Mouse (Mus musculus) cerebral cortex, adult 2 months (tissue): ENCODE data around the gene Med8.

Experiments
- WGBS: fragments of 180-500 bp; shearing (Covaris S2); methylation state at CpG from one replicate; pipeline ENCODE4 v1.1.7; 2018; 5-methylcytosine and 5-hydroxymethylcytosine counted together

Gene Med8

DNA sequence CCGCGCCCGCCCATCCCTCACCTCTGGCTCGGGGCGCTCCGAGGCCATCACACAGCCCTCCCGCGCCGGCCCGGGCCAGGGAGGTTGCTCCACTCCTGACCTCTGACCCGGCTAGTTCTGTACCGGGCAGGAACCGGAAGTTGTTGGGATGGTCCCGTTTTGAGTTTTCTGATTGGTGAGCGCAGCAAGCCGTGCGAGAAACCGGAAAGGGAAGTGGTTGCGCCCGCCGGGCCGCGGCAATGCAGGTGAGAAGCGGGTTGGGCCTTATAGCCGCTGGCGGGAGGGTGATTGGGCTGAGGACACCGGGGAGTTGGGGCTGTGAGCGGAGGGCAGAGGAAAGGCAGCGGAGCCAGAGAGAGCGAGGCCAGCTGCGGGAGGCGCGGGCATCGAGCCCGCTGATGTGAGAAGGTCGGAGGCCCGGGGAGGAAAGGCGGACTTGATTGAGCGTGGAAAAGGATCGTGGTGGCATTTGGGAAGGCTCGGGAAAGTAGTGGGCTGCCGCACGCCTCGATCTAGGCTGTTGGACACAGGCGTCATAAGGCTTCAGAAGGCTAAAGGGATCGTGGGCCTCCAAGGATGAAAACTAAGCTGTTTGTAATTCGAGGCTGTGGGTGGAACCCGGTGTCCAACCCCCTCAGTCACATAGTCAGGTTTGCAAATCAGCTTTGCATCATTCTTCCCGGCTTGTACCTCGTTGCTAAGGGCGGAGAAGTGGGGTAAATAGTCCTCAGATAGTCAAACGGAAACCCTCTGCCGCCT is at the start of gene Med8, which contains the start of gene Szt2:
TSS of gene Med8 (plus strand) at position 196 of the 759 bp plus-strand sequence.
TSS of gene Szt2 (minus strand) at position 132 of the 759 bp plus-strand sequence.
- under 1% methylated on average over 53 of the region's 53 CpGs for WGBS

DNA sequence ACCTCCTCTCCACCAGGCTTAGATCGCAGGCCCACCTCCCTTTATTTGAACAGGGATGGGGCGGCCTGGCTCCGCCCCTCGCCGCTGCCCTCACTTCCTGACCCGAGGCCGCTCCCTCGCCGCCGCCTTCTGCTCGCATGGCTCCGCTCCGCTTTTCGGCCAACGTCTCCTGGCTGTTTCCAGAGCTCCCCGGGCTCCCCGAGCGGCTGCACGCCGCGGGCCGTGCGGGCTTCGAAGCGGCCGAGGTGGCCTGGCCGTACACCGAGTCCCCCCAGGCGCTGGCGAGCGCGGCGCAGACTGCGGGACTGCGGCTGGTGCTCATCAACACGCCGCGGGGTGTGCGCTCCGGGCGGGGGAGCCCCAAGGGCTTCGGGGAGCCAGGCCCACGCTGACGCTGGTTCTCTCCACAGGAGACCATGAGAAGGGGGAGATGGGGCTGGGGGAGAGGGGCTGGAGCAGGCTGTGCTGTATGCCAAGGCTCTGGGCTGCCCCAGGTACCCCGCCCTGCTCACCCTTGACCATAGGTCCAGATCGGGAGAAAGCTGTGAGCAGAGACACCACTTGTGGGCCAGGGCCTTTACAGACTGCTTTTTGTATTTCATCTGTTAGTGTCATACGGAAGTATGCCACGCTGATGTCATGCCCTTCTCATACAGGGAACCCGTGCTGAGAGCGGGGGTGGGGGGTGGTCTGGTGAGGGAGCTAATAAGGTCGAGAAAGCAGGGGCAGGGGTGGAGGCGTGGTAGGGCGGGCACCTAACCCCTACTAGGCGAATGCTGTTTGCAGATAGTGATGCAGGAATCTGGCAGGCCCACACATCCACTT is 49.0 kb upstream of the Med8 start:
- 4% methylated on average over 52 of the region's 54 CpGs for WGBS

DNA sequence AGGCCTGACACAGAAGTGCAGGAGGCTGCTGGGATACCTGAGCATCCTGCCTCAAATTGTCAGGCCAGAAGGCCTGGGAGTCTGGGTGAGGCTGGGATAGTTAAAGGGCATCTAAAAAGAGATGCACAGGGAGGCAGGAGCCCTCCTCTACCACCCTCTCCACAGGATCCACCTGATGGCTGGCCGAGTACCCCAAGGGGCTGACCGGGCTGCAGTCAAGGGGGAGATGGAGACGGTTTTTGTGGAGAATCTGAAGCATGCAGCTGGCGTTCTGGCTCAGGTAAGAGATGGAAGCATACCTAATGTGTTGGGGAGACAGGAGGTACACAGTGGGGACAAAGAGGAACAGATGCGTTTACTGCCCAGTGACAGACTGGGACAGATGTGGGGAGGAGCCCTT is 47.7 kb upstream of the Med8 start:
- 94% methylated on average over 5 of the region's 5 CpGs for WGBS

DNA sequence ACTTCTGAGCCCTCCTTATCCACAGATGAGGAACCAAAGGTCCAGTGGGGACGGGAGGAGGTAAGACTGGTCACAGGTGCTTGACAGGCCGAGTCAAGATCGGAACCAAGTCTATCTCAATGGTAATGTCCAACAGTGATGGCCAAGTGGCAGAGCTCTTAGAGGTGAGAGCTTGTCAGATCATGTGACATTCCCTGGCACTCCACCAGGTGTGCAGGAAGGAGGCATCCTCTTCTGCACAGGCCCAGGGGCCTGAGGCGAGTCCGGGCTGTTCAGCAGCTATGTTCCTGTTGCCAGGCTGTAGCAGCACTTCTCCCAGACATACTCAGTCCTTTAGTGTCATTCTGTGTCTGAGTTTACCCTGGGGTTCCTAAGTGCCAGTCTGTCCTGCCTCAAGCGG is 46.3 kb upstream of the Med8 start:
- WGBS, result 94% methylated on average over 6 of the region's 6 CpGs

DNA sequence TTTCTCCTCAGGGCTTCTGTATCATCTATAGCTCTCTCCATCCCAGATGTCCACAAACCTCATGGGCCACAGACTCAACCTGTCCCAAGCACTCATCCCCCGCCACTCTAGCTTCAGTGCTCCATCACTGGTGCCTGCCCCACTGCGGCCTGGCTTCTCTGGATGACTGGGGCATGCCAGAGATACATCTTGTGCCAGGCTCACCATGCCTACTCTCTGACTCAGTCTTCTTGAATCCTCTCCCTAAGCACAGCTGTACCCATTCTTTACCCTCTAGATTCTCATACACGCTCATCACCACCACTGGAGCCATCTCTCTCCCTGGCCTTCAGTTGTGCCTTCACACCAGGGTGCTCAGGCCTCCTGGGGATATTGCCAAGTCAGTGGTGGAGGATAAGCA is 45.2 kb upstream of the Med8 start:
- 90% methylated on average over 3 of the region's 3 CpGs for WGBS

DNA sequence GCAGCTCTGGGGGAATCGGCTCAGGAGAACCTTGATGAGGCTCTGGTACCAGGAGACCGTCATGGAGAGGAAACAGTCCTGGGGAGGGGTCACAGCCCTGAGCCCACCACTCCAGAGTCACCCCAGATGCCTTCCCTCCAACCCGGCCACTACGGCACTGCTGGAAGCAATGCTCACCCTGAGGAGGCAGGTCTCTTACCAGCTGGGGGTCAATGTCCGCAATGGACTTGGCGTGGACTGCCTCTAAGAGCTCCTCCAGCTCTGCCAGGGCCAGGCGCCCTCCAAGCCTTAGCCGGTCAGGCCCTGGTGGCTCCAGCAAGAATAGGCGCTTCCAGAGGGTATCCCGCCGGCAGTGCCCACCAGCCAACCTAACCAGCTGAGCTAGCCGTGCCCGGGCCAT is 44.5 kb upstream of the Med8 start:
- WGBS, result 96% methylated on average over 13 of the region's 13 CpGs

DNA sequence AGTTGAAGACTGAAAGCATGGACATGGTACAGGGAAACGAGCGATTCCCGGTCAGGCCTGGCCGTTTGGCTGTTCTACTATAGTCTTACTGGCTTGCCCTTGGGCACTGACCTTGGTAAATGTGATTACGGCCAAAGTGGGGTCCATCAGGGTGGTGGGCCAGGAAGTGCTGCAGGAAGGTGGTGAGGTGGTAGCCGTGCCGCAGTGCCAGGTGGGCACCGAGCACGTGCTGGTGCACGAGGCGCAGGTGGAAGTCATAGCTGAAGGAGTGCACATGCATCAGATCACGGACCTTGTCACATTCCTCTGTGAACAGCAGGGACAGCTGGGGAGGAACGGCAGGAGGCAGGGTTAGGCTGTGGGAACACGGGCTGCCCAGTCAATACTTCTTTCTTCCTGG is 43.1 kb upstream of the Med8 start:
- WGBS, result 88% methylated on average over 14 of the region's 14 CpGs

DNA sequence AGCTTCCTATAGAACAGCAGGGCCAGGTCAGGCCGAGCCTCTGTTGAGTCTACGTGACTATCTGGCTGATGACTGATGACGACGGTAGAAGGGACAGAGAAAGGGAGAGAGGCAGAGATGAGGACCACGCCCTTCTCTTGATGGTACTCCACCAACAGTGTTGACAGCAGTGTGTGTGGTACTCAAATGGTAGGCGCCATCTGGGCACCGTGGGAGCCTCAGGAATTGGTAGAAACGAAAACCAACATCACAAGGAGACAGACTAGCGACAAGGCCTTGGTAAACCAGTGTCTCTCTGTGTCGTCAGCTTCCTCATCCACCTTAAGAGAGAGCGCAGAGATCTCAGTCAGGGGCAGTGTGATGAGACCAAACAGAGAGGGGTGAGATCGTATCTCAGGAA is 41.6 kb upstream of the Med8 start:
- WGBS, result 85% methylated on average over 12 of the region's 12 CpGs

DNA sequence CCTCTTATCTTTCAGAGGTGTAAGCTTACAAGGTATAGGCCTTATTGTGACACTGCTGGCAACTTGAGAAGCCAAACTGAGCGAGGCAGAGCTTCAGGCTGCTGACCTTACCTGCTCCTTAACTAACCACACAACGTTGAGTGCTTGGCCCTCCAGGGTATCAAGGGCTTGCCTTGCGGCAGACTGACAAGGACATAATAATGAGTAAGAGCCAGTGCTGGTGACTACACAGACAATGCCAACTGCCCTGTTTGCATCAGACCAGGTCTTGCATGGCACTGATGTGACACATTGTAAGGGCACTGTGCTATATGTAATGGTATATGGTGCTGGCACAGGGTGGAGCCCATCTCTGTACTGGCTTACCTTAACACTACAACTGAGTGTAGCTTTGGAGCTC is 40.5 kb upstream of the Med8 start:
- WGBS, result 90% methylated on average over 3 of the region's 3 CpGs

DNA sequence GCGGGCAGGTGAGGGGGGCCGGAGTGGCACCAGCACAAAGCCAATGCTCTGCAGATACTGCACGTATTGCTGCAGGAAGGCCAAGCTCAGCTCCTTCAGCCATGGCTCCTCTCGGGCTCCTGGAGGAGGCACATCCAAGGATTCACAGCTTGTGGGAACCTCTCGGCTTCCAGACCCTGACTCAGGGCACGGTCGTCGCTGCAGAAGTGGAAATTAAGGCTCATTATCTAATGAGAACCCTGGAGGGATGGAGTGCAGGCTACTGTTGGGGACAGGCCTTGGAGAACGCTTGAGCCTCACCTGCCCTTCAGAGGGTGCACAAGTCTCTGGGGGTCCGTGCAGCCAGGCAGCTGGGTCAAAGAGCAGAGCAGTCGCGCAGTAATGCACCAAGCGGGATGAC is 37.3 kb upstream of the Med8 start:
- WGBS, result 92% methylated on average over 13 of the region's 13 CpGs

DNA sequence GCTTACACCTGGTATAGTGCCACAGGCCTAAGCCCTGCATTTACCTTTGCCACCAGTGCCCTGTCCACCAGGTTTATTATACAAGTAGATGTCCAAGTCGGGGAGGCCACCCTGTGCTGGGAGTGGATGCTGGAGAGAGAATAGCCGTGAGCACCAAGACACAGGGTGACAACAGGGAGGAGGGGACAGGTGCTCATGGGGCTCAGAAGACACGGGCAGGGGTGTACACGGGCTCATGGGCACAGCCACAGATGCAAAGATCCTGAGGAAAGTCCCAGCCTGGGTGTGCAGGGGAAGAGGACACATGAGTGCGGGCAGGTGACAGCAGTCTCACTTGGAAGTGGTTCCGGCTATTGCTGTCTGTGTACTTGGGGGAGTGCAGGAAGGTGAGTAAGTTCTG is 33.1 kb upstream of the Med8 start:
- WGBS, result 96% methylated on average over 6 of the region's 6 CpGs

DNA sequence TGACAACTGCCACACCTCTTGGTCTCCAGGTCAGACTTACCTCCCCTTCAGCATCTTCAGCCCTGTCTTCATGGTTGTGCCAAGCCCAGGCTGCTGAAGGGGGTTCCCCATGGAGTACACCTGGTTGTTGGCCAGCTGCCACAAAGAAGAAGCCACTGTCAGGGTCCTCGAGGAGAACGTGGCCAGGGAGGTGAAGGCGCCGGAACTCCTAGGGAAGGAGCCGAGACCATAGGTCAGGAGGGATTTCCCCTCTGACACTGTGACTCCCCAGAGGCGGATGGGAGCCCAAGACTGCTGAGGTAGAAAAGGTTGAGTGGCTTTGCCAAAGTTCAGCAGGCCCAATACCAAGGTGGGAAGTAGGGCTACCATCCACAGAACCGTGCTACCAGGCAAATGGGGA is 25.9 kb upstream of the Med8 start:
- whole genome bisulfite sequencing, result 89% methylated on average over 7 of the region's 7 CpGs

DNA sequence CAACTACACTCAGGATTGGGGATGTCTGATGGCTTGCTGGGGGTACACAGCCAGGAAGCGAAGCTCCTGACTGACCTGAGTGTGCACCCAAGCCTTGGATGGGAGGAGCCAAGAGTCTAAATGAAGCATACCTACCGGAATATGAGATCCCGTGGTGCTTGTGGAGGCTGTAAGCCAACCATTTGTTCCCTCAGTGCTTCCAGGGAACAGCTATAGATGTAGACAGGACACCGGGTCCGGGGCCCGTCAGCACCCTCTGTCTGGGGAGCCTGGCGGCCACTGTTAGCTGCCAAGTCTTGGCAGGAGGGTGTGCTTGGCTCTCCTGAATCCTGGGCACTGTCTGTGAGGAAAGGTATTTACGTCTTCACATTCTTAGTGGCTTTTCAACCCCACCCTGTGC is 21.8 kb upstream of the Med8 start:
- 88% methylated on average over 8 of the region's 8 CpGs for WGBS

DNA sequence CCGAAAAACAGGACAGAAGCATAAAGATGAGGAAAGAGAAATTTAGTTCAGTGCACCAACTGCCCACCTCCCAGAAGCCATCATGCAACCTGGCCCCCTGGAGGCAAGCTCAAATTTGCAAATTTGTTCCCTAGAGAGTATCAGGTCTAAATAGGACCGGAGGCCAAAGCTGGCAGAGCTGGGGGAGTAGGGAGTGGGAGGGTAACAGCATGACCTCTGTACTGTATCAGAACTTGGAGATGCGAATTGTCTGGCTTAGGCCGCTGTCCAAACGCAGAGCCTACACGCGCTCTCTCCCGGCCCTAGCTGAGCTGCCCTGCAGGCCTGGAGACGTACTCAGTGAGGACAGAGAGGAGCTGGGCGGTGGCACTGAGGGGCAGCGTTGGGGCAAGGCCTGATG is 19.0 kb upstream of the Med8 start:
- 94% methylated on average over 11 of the region's 11 CpGs for WGBS

DNA sequence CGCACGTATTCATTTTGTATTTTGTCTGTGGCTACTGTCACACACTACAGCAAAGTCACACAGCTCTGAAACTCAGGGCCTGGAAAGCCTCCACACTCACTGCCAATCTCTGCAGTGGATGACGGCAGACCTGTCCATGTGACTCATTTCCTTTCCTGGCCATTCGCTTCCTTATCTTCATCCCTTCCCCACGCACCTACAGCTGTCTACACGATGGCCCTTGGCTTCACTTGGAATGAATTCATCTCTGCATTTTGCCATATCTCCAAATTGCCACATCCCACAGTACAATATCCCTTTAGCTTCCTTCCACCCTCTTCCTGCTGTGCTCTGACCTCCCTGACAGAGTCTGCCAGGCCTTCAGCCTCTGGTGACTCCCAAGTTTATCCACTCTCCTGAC is 14.6 kb upstream of the Med8 start:
- WGBS, result 84% methylated on average over 6 of the region's 6 CpGs

DNA sequence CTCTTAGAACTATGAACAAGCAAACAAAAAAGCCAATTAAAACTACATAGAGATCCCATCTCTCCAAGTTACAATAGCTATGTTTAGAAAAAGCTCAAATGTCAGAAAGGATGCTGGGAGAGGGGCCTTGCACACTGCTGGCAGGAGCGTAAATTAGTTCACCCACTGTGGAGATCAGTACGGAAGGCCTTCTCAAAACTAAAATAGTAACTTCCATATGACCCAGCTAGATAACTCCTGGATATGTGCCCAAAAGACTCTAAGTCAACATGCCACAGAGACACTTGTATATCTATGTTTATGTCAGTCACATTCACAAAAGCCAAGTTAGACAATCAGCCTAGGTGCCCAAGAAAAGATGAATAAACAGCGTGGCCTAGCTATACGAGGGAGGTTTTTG is 13.8 kb upstream of the Med8 start:
- whole genome bisulfite sequencing, result 80% methylated on average over 4 of the region's 4 CpGs

DNA sequence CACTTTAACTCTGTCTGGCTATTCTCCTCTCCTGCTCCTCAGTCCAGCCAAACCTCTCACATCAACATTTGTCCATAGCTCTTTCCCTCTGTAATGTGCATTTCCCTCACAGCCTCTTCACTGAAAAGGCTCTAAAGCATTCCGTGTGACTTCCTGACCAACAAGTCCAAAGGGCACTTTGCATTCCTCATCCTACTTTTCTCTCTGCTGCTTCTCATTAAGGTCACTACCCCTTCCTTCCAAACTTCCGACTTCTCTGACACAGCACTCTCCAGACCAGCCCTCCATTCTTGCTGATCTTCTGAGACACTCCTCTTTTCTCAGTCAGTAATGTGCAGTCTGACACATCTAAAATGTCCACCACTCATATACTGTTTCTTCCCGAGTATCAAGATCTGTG is 12.7 kb upstream of the Med8 start:
- 84% methylated on average over 3 of the region's 3 CpGs for WGBS

DNA sequence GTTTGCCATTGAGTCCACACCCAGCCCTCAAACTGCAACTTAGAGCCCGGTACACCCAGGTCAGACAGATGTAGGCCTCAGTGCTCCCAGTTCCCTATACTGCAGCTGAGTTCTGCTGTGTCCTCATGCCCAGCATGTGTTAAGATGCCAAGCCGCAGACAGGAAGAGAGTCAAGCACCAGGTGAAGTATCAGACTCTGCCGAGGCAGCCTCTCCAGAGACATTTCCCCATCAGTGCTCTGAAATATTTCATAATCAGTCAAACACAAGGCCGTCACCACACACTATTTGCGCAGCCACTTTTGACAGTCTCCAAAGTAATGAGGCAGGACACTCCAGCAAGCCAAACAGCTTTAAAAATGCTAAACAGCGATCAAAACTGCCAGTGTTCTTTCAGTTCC is 10.7 kb upstream of the Med8 start:
- WGBS, result 95% methylated on average over 6 of the region's 6 CpGs

DNA sequence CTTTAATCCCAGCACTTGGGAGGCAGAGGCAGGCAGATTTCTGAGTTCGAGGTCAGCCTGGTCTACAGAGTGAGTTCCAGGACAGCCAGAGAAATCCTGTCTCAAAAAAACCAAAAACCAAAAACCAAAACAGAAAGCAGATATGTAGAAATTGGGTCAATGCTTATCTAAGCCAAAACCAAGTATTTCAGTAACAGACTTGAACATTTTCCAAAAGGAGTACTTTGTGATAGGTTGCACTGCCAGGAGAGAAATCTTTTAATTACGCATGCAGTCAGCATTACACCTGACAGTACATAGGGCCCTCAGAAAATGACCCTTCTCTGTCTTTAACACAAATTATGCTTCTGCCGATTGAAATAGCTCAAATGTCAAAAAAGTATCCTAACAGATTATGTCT is 7.7 kb upstream of the Med8 start:
- 95% methylated on average over 3 of the region's 3 CpGs for WGBS

DNA sequence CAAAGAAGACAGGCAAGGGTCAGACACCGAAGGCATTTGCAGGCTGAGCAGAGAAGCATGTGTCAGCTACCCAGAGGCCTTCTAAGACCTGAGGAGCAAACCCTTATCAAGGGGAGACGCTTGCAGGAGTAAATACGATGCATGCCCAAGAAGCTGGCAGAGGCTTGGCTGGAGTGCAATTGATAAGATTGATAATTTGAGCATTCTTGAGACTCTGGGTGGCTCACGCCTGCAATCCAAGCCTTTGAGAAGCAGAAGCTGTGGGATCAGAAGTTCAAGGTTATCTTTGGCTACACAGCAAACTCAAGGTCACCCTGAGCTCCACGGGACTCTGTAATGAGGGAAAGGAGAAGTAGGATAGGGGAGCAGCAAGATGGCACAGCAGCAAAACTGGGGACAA is 7.2 kb upstream of the Med8 start:
- 98% methylated on average over 5 of the region's 5 CpGs for WGBS

DNA sequence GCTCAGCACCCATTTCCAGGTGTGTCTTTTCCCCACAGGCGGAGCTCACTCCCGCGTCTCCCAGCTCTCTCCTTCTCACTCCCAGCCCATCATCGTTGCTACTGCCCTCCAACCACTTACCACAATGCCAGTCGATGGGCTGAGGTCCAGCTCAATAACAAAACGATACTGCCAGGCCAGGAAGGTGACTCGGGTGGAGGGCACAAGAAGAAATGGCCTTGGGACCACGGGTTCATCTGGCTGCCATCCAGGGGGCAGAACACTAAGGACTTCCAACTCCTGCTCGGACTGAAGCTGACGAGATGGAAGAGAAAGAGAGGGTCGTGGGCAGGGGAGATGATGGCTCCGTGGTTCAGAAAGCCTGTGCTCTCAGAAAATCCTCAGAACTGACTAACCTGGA is 6.4 kb upstream of the Med8 start:
- 90% methylated on average over 12 of the region's 12 CpGs for WGBS

DNA sequence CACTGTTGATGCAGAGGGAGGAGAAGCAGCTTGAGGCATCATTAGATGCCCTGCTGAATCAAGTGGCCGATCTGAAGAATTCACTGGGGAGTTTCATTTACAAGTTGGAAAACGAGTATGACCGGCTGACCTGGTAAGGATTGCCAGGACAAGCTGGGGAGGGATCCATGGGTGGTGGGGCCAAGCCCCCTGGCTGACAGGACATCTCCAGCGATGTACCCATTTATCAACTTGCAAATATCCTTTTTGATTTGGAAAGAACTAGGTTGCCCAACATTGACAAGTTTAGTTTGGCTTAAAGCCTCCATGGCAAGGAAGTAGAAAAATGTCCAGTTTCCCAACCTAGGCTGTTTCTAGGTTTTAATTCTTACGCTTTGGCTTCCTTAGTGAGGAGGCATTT is 1.7 kb downstream of the Med8 start:
- 89% methylated on average over 5 of the region's 5 CpGs for WGBS

DNA sequence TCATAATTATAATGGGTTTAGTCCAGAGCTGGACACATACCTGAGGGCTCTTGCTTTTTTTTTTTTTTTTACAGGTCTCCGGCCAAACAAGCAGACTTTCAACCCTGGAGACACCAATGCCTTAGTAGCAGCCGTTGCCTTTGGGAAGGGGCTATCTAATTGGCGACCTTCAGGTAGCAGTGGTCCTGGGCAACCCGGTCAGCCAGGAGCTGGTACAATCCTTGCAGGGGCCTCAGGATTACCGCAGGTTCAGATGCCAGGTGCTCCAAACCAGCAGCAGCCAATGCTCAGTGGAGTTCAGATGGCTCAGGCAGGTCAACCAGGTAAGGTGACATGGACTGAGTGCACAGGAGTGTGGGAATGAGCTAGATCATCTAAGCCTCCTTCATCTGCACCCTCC is 4.4 kb downstream of the Med8 start:
- WGBS, result 95% methylated on average over 5 of the region's 5 CpGs
